Mouse (Mus musculus): Measurements from ENCODE around the gene Ccdc61. TPM values are rescaled to one million over a fixed set of nuclear protein-coding genes. Genes with fewer than 3 reads are reported as not detected.
"Not testable (repeated sequence)": the region's sequence is repeated elsewhere in the genome, so short reads cannot be mapped to it uniquely, and the experiment has no call there.

The Ccdc61 gene
- polyA plus RNA-seq, 1 experiment from 2014 or later = 16.1 TPM

- ATAC-seq (ENCODE audit: low FRiP score, low TSS enrichment) (no peak), DNase-seq (no peak)
- H3K4me1 ChIP-seq (ENCODE audit: control insufficient read depth, insufficient read depth, low read length) = no peaks in the 10 kb centered on the region
- no peak overlapping the region for H3K4me3 ChIP-seq (replicated peaks; ENCODE audit: low read depth, low read length)
- H3K9ac ChIP-seq (replicated peaks; ENCODE audit: low read length) = no peak overlapping the region
- H3K4me2 ChIP-seq (ENCODE audit: low read length) = no peak overlapping the region
- H3K27ac ChIP-seq (replicated peaks; ENCODE audit: low read depth, low read length) = no peak overlapping the region
- no peaks in the 10 kb centered on the region for H3K9me3 ChIP-seq (ENCODE audit: control insufficient read depth, low read length)
- no peaks in the 10 kb centered on the region for H3K36me3 ChIP-seq (ENCODE audit: control insufficient read depth, insufficient read depth, low read length)
- WGBS = 72% methylated on average over 9 of the region's 9 CpGs
- no peaks in the 10 kb centered on the region for H3K27me3 ChIP-seq (ENCODE audit: control insufficient read depth, insufficient read depth, low read length)
These were observed 26.0 kb downstream of the Ccdc61 start for GRCm38 (mm10) chr7:18883991-18884744.

GRCm38 (mm10) chr7:18878691-18879090 is 31.5 kb downstream of the Ccdc61 start:
- H3K27ac ChIP-seq (replicated peaks; ENCODE audit: low read depth, low read length) = no peak overlapping the region
- ATAC-seq (ENCODE audit: low FRiP score, low TSS enrichment) = no peak
- no peak overlapping the region for H3K4me3 ChIP-seq (replicated peaks; ENCODE audit: low read depth, low read length)
- no peaks in the 10 kb centered on the region for H3K36me3 ChIP-seq (ENCODE audit: control insufficient read depth, insufficient read depth, low read length)
- H3K27me3 ChIP-seq (ENCODE audit: control insufficient read depth, insufficient read depth, low read length) = no peaks in the 10 kb centered on the region
- DNase-seq = no peak
- no peak overlapping the region for H3K4me2 ChIP-seq (ENCODE audit: low read length)
- H3K9ac ChIP-seq (replicated peaks; ENCODE audit: low read length) = no peak overlapping the region
- no peaks in the 10 kb centered on the region for H3K9me3 ChIP-seq (ENCODE audit: control insufficient read depth, low read length)
- WGBS = 79% methylated on average over 7 of the region's 7 CpGs
- no peaks in the 10 kb centered on the region for H3K4me1 ChIP-seq (ENCODE audit: control insufficient read depth, insufficient read depth, low read length)

DNA sequence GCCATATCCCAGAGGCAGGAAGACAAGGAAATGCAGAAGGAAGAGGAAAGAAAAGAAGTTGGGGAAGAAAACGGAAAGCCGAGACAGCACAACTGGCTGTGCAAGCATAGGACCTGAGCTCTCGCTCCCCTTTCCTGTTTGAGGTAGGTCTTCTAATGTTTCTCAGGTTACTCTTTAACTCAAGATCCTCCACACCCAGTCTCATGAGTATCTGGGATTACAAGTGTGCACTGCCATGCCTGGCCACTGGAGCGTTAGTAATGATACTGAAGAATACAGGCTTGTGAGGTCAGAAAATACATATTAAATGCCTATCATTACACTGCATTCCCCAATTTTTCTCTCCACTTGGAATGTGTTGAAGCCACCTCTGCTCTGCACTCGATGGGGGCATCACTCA is 34.8 kb downstream of the Ccdc61 start:
- no peak overlapping the region for H3K27ac ChIP-seq (replicated peaks; ENCODE audit: low read depth, low read length)
- no peaks in the 10 kb centered on the region for H3K27me3 ChIP-seq (ENCODE audit: control insufficient read depth, insufficient read depth, low read length)
- H3K36me3 ChIP-seq (ENCODE audit: control insufficient read depth, insufficient read depth, low read length) = no peaks in the 10 kb centered on the region
- no peak overlapping the region for H3K4me3 ChIP-seq (replicated peaks; ENCODE audit: low read depth, low read length)
- H3K9me3 ChIP-seq (ENCODE audit: control insufficient read depth, low read length) = no peaks in the 10 kb centered on the region
- ATAC-seq (ENCODE audit: low FRiP score, low TSS enrichment) = no peak
- WGBS = 86% methylated on average over 5 of the region's 5 CpGs
- no peak overlapping the region for H3K9ac ChIP-seq (replicated peaks; ENCODE audit: low read length)
- no peak overlapping the region for H3K4me2 ChIP-seq (ENCODE audit: low read length)
- DNase-seq = no peak
- no peaks in the 10 kb centered on the region for H3K4me1 ChIP-seq (ENCODE audit: control insufficient read depth, insufficient read depth, low read length)

DNA sequence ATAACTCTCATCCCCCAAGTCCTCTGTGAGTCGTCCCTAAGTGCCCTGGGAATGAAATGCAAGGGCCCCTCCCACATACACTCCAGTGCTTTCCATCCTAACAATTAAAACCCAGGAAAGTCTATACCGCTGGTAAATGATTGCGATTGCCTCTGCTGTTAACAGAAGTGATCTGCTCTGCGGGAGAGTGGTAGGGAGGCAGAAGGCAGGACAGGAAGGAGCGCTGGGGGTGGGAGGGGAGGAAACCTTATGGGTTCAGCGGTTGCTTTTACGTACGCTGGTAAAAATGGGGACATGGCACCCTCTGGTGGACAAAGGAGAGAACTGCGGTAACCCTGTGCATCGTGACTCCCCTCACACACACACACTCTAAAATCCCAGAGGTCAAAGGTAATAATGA is 37.0 kb downstream of the Ccdc61 start:
- H3K4me2 ChIP-seq (ENCODE audit: low read length) = peak overlapping the region; percentile 71
- ATAC-seq (ENCODE audit: low FRiP score, low TSS enrichment) (peak; percentile 82), DNase-seq (peak; percentile 93)
- no peak overlapping the region for H3K27ac ChIP-seq (replicated peaks; ENCODE audit: low read depth, low read length)
- peak overlapping the region; percentile 30; the same call in 1 of the 2 replicates for H3K9ac ChIP-seq (replicated peaks; ENCODE audit: low read length)
- H3K4me1 ChIP-seq (ENCODE audit: control insufficient read depth, insufficient read depth, low read length) = no peaks in the 10 kb centered on the region
- no peaks in the 10 kb centered on the region for H3K9me3 ChIP-seq (ENCODE audit: control insufficient read depth, low read length)
- H3K4me3 ChIP-seq (replicated peaks; ENCODE audit: low read depth, low read length) = peak overlapping the region; percentile 35
- H3K36me3 ChIP-seq (ENCODE audit: control insufficient read depth, insufficient read depth, low read length) = no peaks in the 10 kb centered on the region
- under 1% methylated on average over 10 of the region's 10 CpGs for WGBS
- no peaks in the 10 kb centered on the region for H3K27me3 ChIP-seq (ENCODE audit: control insufficient read depth, insufficient read depth, low read length)

DNA sequence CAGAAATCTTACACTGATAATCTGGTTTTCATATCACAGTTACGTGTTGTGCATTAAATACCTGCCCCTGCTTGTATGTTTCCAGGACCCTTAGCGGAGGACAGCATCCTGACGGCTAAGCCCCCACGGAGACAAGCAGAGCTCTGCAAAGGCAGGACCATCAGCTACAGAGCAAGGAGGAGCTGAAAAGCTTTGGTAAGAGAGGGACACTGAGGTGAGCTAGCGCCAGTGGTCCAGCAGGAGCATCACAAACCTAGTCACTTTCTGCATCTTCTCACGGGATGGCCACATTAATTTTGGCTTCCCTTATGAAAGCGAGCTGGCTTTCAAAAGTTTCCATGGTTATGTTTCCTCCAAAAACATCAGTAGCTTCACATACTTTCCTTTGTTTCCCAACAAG is 37.4 kb downstream of the Ccdc61 start:
- ATAC-seq (ENCODE audit: low FRiP score, low TSS enrichment) (peak; percentile 66; the same call in 1 of the 2 replicates), DNase-seq (peak; percentile 45)
- Histone ChIP-seq H3K9me3 (ENCODE audit: control insufficient read depth, low read length) (no peaks in the 10 kb centered on the region; the same call in 1 of the 2 replicates), H3K4me3 (replicated peaks; ENCODE audit: low read depth, low read length) (peak overlapping the region; percentile 35), H3K36me3 (ENCODE audit: control insufficient read depth, insufficient read depth, low read length) (no peaks in the 10 kb centered on the region), H3K27ac (replicated peaks; ENCODE audit: low read depth, low read length) (no peak overlapping the region), H3K4me1 (ENCODE audit: control insufficient read depth, insufficient read depth, low read length) (no peaks in the 10 kb centered on the region), H3K4me2 (ENCODE audit: low read length) (peak overlapping the region; percentile 71), H3K27me3 (ENCODE audit: control insufficient read depth, insufficient read depth, low read length) (no peaks in the 10 kb centered on the region), H3K9ac (replicated peaks; ENCODE audit: low read length) (peak overlapping the region; percentile 34; the same call in 1 of the 2 replicates)
- WGBS = 2% methylated on average over 7 of the region's 7 CpGs

GRCm38 (mm10) chr7:18872014-18872802 is 38.0 kb downstream of the Ccdc61 start:
- ATAC-seq (ENCODE audit: low FRiP score, low TSS enrichment) = peak; percentile 71
- H3K4me1 ChIP-seq (ENCODE audit: control insufficient read depth, insufficient read depth, low read length) = no peaks in the 10 kb centered on the region

GRCm38 (mm10) chr7:18871031-18871430 is 39.2 kb downstream of the Ccdc61 start, which contains the start of gene Pglyrp1:
Gene Pglyrp1 (plus strand): TSS chr7:18871331.
- ATAC-seq (ENCODE audit: low FRiP score, low TSS enrichment); H3K36me3 ChIP-seq (ENCODE audit: control insufficient read depth, insufficient read depth, low read length); H3K9ac ChIP-seq (replicated peaks; ENCODE audit: low read length); H3K4me2 ChIP-seq (ENCODE audit: low read length); H3K9me3 ChIP-seq (ENCODE audit: control insufficient read depth, low read length); DNase-seq; H3K27me3 ChIP-seq (ENCODE audit: control insufficient read depth, insufficient read depth, low read length); H3K4me3 ChIP-seq (replicated peaks; ENCODE audit: low read depth, low read length); H3K27ac ChIP-seq (replicated peaks; ENCODE audit: low read depth, low read length); H3K4me1 ChIP-seq (ENCODE audit: control insufficient read depth, insufficient read depth, low read length): not testable (repeated sequence)
- no CpG with 5 or more reads among the region's 8 CpGs for WGBS

More at GRCm38 (mm10) chr7:18872014-18872802, 38.0 kb downstream of the Ccdc61 start:
- WGBS = 34% methylated on average over 13 of the region's 14 CpGs
- peak overlapping the region; percentile 71 for H3K4me2 ChIP-seq (ENCODE audit: low read length)
- H3K27me3 ChIP-seq (ENCODE audit: control insufficient read depth, insufficient read depth, low read length) = no peaks in the 10 kb centered on the region
- no peak overlapping the region for H3K27ac ChIP-seq (replicated peaks; ENCODE audit: low read depth, low read length)
- DNase-seq = peak; percentile 58
- peak overlapping the region; percentile 35 for H3K4me3 ChIP-seq (replicated peaks; ENCODE audit: low read depth, low read length)
- peak overlapping the region; percentile 34; the same call in 1 of the 2 replicates for H3K9ac ChIP-seq (replicated peaks; ENCODE audit: low read length)
- H3K36me3 ChIP-seq (ENCODE audit: control insufficient read depth, insufficient read depth, low read length) = no peaks in the 10 kb centered on the region
- no peaks in the 10 kb centered on the region; the same call in 1 of the 2 replicates for H3K9me3 ChIP-seq (ENCODE audit: control insufficient read depth, low read length)

DNA sequence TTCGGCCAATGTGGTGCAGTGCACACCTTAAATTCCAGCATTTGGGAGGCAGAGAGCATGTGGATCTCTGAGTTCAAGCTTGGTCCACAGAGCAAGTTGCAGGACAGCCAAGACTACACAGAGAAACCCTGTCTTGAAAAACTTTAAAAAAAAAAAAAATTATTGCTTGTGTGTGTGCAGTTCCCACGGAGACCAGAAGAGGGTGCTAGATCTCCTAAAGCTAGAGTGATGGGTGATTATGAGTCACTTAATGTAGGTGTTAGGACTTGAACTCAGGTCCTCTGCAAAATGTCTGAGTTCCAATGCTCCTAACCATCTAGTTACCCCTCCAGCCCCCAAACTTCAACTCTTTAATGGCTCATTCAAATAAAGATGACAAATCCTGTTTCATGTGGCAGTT is 41.7 kb downstream of the Ccdc61 start:
- ATAC-seq (ENCODE audit: low FRiP score, low TSS enrichment) (no peak), DNase-seq (no peak)
- Histone ChIP-seq H3K9ac (replicated peaks; ENCODE audit: low read length) (no peak overlapping the region), H3K4me2 (ENCODE audit: low read length) (no peak overlapping the region), H3K27me3 (ENCODE audit: control insufficient read depth, insufficient read depth, low read length) (no peaks in the 10 kb centered on the region), H3K9me3 (ENCODE audit: control insufficient read depth, low read length) (no peaks in the 10 kb centered on the region; the same call in 1 of the 2 replicates), H3K27ac (replicated peaks; ENCODE audit: low read depth, low read length) (no peak overlapping the region), H3K4me1 (ENCODE audit: control insufficient read depth, insufficient read depth, low read length) (no peaks in the 10 kb centered on the region), H3K36me3 (ENCODE audit: control insufficient read depth, insufficient read depth, low read length) (no peaks in the 10 kb centered on the region), H3K4me3 (replicated peaks; ENCODE audit: low read depth, low read length) (no peak overlapping the region)
- WGBS = 91% methylated on average over 2 of the region's 2 CpGs

Measured in midbrain, embryonic 14.5 days (tissue).